Mouse (Mus musculus) midbrain, postnatal 0 days (tissue): ENCODE data around the gene Atf3. TPM values are rescaled to one million over a fixed set of nuclear protein-coding genes. Genes with fewer than 3 reads are reported as not detected.

ENCODE experiments used
- ATAC-seq: fragments of 200-750 bp; cut with Nextera tagmentation; 2 replicates; pipeline ENCODE4 v1.8.0; 2017; ENCODE audit warnings: moderate number of reproducible peaks, mild to moderate bottlenecking, moderate TSS enrichment, moderate library complexity; ENCODE audit not compliant: low FRiP score
- DNase-seq: peaks from one replicate; pipeline ENCODE4 v3.0.0-alpha.2; 2015; ENCODE audit warnings: low spot score
- H3K27ac ChIP-seq: fragments of 300-500 bp; sonication (generic); 2 replicates; pipeline ENCODE4 v1.5.1; 2014; ENCODE audit warnings: low read depth, mild to moderate bottlenecking, low read length, mixed read lengths
- H3K27me3 ChIP-seq: fragments of 300-500 bp; sonication (generic); 2 replicates; pipeline ENCODE4 v1.6.1; 2014; ENCODE audit warnings: low read length, control low read depth, mixed read lengths; ENCODE audit not compliant: insufficient read depth
- H3K36me3 ChIP-seq: fragments of 300-500 bp; sonication (generic); 2 replicates; pipeline ENCODE4 v1.6.1; 2014; ENCODE audit warnings: low read length, control low read depth, mixed read lengths; ENCODE audit not compliant: insufficient read depth
- H3K4me1 ChIP-seq: fragments of 300-500 bp; sonication (generic); 2 replicates; pipeline ENCODE4 v1.6.1; 2014; ENCODE audit warnings: mild to moderate bottlenecking, control low read depth, antibody characterized with exemption, low read length, mixed read lengths; ENCODE audit not compliant: insufficient read depth
- H3K4me2 ChIP-seq: fragments of 300-500 bp; sonication (generic); 2 replicates; pipeline ENCODE4 v1.6.1; 2014; ENCODE audit warnings: low read depth, mild to moderate bottlenecking, low read length, mixed read lengths; ENCODE audit not compliant: poor library complexity, severe bottlenecking
- H3K4me3 ChIP-seq: fragments of 300-500 bp; sonication (generic); 2 replicates; pipeline ENCODE4 v1.5.1; 2014; ENCODE audit warnings: low read depth, mild to moderate bottlenecking, low read length, moderate library complexity
- H3K9ac ChIP-seq: fragments of 300-500 bp; sonication (generic); replicated peaks from 2 replicates; pipeline ENCODE4 v1.6.1; 2014; ENCODE audit warnings: mild to moderate bottlenecking, low read length, moderate library complexity, mixed read lengths; ENCODE audit not compliant: poor library complexity, severe bottlenecking
- H3K9me3 ChIP-seq: fragments of 300-500 bp; sonication (generic); 2 replicates; pipeline ENCODE4 v1.6.1; 2016; ENCODE audit warnings: low read length, control low read depth
- CTCF ChIP-seq: IDR thresholded peaks from 2 replicates; pipeline ENCODE4 v1.5.1; 2016; ENCODE audit warnings: antibody characterized with exemption, mild to moderate bottlenecking
- WGBS: fragments of 180-500 bp; shearing (Covaris S2); extraction: QIAGEN DNeasy Blood & Tissue Kit; methylation state at CpG from one replicate; pipeline ENCODE4 v1.1.7; 2014; 5-methylcytosine and 5-hydroxymethylcytosine counted together
- polyA plus RNA-seq: library from polyadenylated mRNA; unstranded; fragments of >200 nt; fragmentation: Nextera tagmentation; extraction: Ambion mirVana; gene quantifications from 2 replicates; pipeline ENCODE4 v1.2.1, GENCODE M21; 2015
- total RNA-seq: library from RNA; depleted of rRNA; stranded (reverse); fragments of >200 nt; gene quantifications from 2 replicates; pipeline ENCODE4 v1.2.3, GENCODE M21; 2014

Gene Atf3
- total and polyA plus RNA-seq, 2 experiments from 2014 or later = 1.3 to 3.5 TPM

GRCm38 (mm10) chr1:191140983-191141382 lies 76.9 kb downstream of the Atf3 start:
- H3K4me3 ChIP-seq = no peak overlapping the region
- H3K4me2 ChIP-seq = no peak overlapping the region
- DNase-seq = no peak
- H3K4me1 ChIP-seq = no peaks in the 10 kb centered on the region
- H3K27me3 ChIP-seq = no peaks in the 10 kb centered on the region; the same call in 1 of the 2 replicates
- H3K36me3 ChIP-seq = no peaks in the 10 kb centered on the region
- TF ChIP-seq CTCF = no peak
- no peaks in the 10 kb centered on the region for H3K9me3 ChIP-seq
- no peak overlapping the region for H3K9ac ChIP-seq
- no peak overlapping the region for H3K27ac ChIP-seq
- WGBS = 88% methylated on average over 8 of the region's 8 CpGs
- ATAC-seq = no peak

GRCm38 (mm10) chr1:191138874-191139495 lies 78.9 kb downstream of the Atf3 start:
- no peak for TF ChIP-seq CTCF
- Histone ChIP-seq H3K4me2 (no peak overlapping the region), H3K4me1 (no peaks in the 10 kb centered on the region), H3K36me3 (no peaks in the 10 kb centered on the region), H3K9ac (no peak overlapping the region), H3K4me3 (no peak overlapping the region), H3K27ac (no peak overlapping the region), H3K27me3 (no peaks in the 10 kb centered on the region; the same call in 1 of the 2 replicates), H3K9me3 (no peaks in the 10 kb centered on the region)
- 68% methylated on average over 7 of the region's 7 CpGs for WGBS
- DNase-seq (no peak), ATAC-seq (no peak)

GRCm38 (mm10) chr1:191138436-191138835 lies 79.4 kb downstream of the Atf3 start:
- 83% methylated on average over 4 of the region's 4 CpGs for WGBS
- H3K9ac ChIP-seq = no peak overlapping the region
- DNase-seq (no peak), ATAC-seq (no peak)
- no peaks in the 10 kb centered on the region for H3K36me3 ChIP-seq
- no peak overlapping the region for H3K4me3 ChIP-seq
- no peaks in the 10 kb centered on the region for H3K9me3 ChIP-seq
- no peak overlapping the region for H3K27ac ChIP-seq
- no peak for TF ChIP-seq CTCF
- H3K27me3 ChIP-seq = no peaks in the 10 kb centered on the region; the same call in 1 of the 2 replicates
- H3K4me1 ChIP-seq = no peaks in the 10 kb centered on the region
- H3K4me2 ChIP-seq = no peak overlapping the region

- Histone ChIP-seq H3K27me3 (no peaks in the 10 kb centered on the region), H3K4me1 (no peaks in the 10 kb centered on the region), H3K27ac (no peak overlapping the region), H3K9ac (no peak overlapping the region), H3K4me3 (no peak overlapping the region), H3K4me2 (no peak overlapping the region), H3K9me3 (no peaks in the 10 kb centered on the region), H3K36me3 (no peaks in the 10 kb centered on the region)
- no peak for ATAC-seq
- TF ChIP-seq CTCF = no peak
- WGBS = 57% methylated on average over 4 of the region's 4 CpGs
- no peak for DNase-seq
Measured at GRCm38 (mm10) chr1:191135406-191135805, 82.4 kb downstream of the Atf3 start.

- 79% methylated on average over 5 of the region's 5 CpGs for WGBS
- H3K4me3 ChIP-seq = no peak overlapping the region
- DNase-seq = no peak
- H3K36me3 ChIP-seq = no peaks in the 10 kb centered on the region
- no peaks in the 10 kb centered on the region for H3K4me1 ChIP-seq
- no peak for ATAC-seq
- H3K4me2 ChIP-seq = no peak overlapping the region
- H3K27ac ChIP-seq = no peak overlapping the region
- no peaks in the 10 kb centered on the region for H3K27me3 ChIP-seq
- H3K9me3 ChIP-seq = no peaks in the 10 kb centered on the region
- H3K9ac ChIP-seq = no peak overlapping the region
- no peak for TF ChIP-seq CTCF
Measured at GRCm38 (mm10) chr1:191132934-191133333, 84.9 kb downstream of the Atf3 start.

- Histone ChIP-seq H3K4me1 (no peaks in the 10 kb centered on the region), H3K4me2 (no peak overlapping the region), H3K9ac (no peak overlapping the region), H3K36me3 (no peaks in the 10 kb centered on the region), H3K27me3 (no peaks in the 10 kb centered on the region), H3K27ac (no peak overlapping the region), H3K4me3 (no peak overlapping the region), H3K9me3 (no peaks in the 10 kb centered on the region)
- ATAC-seq (no peak), DNase-seq (no peak)
- no peak for TF ChIP-seq CTCF
- 53% methylated on average over 5 of the region's 5 CpGs for WGBS
Measured at GRCm38 (mm10) chr1:191132240-191132639, 85.6 kb downstream of the Atf3 start.
